Mouse (Mus musculus) kidney, postnatal 4 days (tissue): ENCODE data around the gene Dnase1l3.

Experiments used
- DNase-seq, 2 experiments: peaks; one replicate each; pipeline ENCODE4 v3.0.0; 2021; ENCODE audit warnings: mixed read lengths in 2 of 2

Dnase1l3 gene

GRCm38 (mm10) chr14:7994271-7994767 lies at the start of gene Dnase1l3:
Gene Dnase1l3 (minus strand): TSS chr14:7994573.
- DNase-seq: peak; percentile 76 to 80

GRCm38 (mm10) chr14:8042577-8042976 lies 48.2 kb upstream of the Dnase1l3 start:
- DNase-seq: no peak

- no peak for DNase-seq
These were observed 47.7 kb upstream of the Dnase1l3 start for GRCm38 (mm10) chr14:8042120-8042519.

- no peak for DNase-seq
These were observed 46.7 kb upstream of the Dnase1l3 start for GRCm38 (mm10) chr14:8040911-8041678.

GRCm38 (mm10) chr14:8040179-8040578 lies 45.8 kb upstream of the Dnase1l3 start:
- no peak for DNase-seq

- DNase-seq: no peak
These were observed 44.5 kb upstream of the Dnase1l3 start for GRCm38 (mm10) chr14:8038791-8039448.

GRCm38 (mm10) chr14:8038150-8038549 lies 43.8 kb upstream of the Dnase1l3 start:
- DNase-seq: no peak

- DNase-seq: no peak
These were observed 42.0 kb upstream of the Dnase1l3 start for GRCm38 (mm10) chr14:8036406-8036805.

- no peak for DNase-seq
These were observed 41.6 kb upstream of the Dnase1l3 start for GRCm38 (mm10) chr14:8035951-8036350.

GRCm38 (mm10) chr14:8034561-8034960 lies 40.2 kb upstream of the Dnase1l3 start:
- DNase-seq: no peak

GRCm38 (mm10) chr14:8032087-8032944 lies 37.9 kb upstream of the Dnase1l3 start:
- no peak for DNase-seq

GRCm38 (mm10) chr14:8030535-8030934 lies 36.2 kb upstream of the Dnase1l3 start:
- peak in 1 of 2 experiments; percentile 21 for DNase-seq

- DNase-seq: no peak
These were observed 35.4 kb upstream of the Dnase1l3 start for GRCm38 (mm10) chr14:8029752-8030151.

- DNase-seq: no peak
These were observed 33.7 kb upstream of the Dnase1l3 start for GRCm38 (mm10) chr14:8028086-8028485.

GRCm38 (mm10) chr14:8026769-8027531 lies 32.6 kb upstream of the Dnase1l3 start:
- no peak for DNase-seq

GRCm38 (mm10) chr14:8024936-8025335 lies 30.6 kb upstream of the Dnase1l3 start:
- DNase-seq: no peak

GRCm38 (mm10) chr14:8024469-8024868 lies 30.1 kb upstream of the Dnase1l3 start:
- no peak for DNase-seq

- no peak for DNase-seq
These were observed 26.2 kb upstream of the Dnase1l3 start for GRCm38 (mm10) chr14:8020546-8020945.

GRCm38 (mm10) chr14:8020011-8020410 lies 25.6 kb upstream of the Dnase1l3 start:
- DNase-seq: no peak

GRCm38 (mm10) chr14:8016951-8017350 lies 22.6 kb upstream of the Dnase1l3 start:
- no peak for DNase-seq

GRCm38 (mm10) chr14:8016276-8016675 lies 21.9 kb upstream of the Dnase1l3 start:
- peak; percentile 36 to 54 for DNase-seq

- DNase-seq: no peak
These were observed 21.4 kb upstream of the Dnase1l3 start for GRCm38 (mm10) chr14:8015756-8016155.
